Comparison of ENCODE assay signal across 8 mouse cellular contexts in the genomic region with DNA sequence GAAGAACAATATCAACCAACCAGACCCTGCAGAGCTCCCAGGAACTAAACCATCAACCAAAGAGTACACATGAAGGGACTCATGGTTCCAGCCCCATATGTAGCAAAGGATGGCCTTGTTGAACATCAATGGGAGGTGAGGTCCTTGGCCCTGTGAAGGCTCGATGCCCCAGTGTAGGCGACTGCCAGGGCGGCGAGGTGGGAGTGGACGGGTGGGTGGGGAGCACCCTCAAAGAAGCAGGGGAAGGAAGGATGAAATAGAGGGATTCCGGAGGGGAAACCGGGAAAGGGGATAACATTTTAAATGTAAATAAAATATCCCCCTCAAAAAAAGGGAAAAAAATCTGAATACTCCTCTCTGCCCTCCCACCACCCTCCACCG. TPM values are rescaled to one million over a fixed set of nuclear protein-coding genes. Genes with fewer than 3 reads are reported as not detected.
DNase-seq lines count a peak whose midpoint lies in the region; ATAC-seq lines count a peak whose summit lies in the region.

No protein-coding gene starts in this region.

- H3K27ac ChIP-seq in limb, embryonic 10.5 days: peak overlapping the region; percentile 98
- H3K27ac ChIP-seq in stomach, embryonic 14.5 days (ENCODE audit: low read length): peak overlapping the region; percentile 86; the same call in 1 of the 2 replicates

- peak overlapping the region; percentile 71 for H3K4me3 ChIP-seq in limb, embryonic 10.5 days
- peak overlapping the region; percentile 48 for H3K4me3 ChIP-seq in stomach, embryonic 14.5 days (ENCODE audit: low read depth, low read length)

- peak overlapping the region; percentile 90 for H3K4me2 ChIP-seq in stomach, embryonic 14.5 days (replicated peaks; ENCODE audit: low read depth, low read length)

- H3K9me3 ChIP-seq in limb, embryonic 10.5 days (replicated peaks): no peaks in the 10 kb centered on the region
- no peaks in the 10 kb centered on the region for H3K9me3 ChIP-seq in stomach, embryonic 14.5 days (ENCODE audit: control insufficient read depth, low read depth, low read length)

- peaks cover 5% of the 10 kb centered on the region; the same call in 1 of the 2 replicates for H3K36me3 ChIP-seq in limb, embryonic 10.5 days
- no peaks in the 10 kb centered on the region for H3K36me3 ChIP-seq in stomach, embryonic 14.5 days (ENCODE audit: control insufficient read depth, insufficient read depth, low read length)

- H3K4me1 ChIP-seq in limb, embryonic 10.5 days: peaks cover 10% of the 10 kb centered on the region
- 0 out of 2 replicates have a peak, but pooled peaks cover 4% of the 10 kb centered on the region for H3K4me1 ChIP-seq in stomach, embryonic 14.5 days (ENCODE audit: control insufficient read depth, insufficient read depth, low read length)

- 7% methylated on average over 8 of the region's 8 CpGs for WGBS in limb, embryonic 10.5 days
- WGBS in stomach, embryonic 14.5 days: 3% methylated on average over 8 of the region's 8 CpGs

- no peak for ATAC-seq in stomach, embryonic 14.5 days (ENCODE audit: insufficient number of reproducible peaks, insufficient read depth, low FRiP score, low read depth)

- peak overlapping the region; percentile 63 for H3K9ac ChIP-seq in stomach, embryonic 14.5 days (replicated peaks; ENCODE audit: low read depth, low read length)

- DNase-seq in gastrocnemius, postnatal 10 days: peak; percentile 11
- no peak for DNase-seq in gastrocnemius, postnatal 25 days
- DNase-seq in spleen, postnatal 10 days (ENCODE audit: low spot score in 2 of 2): peak; percentile 29
- DNase-seq in spleen, adult 12 weeks (ENCODE audit: low spot score): no peak
- no peak for DNase-seq in limb, embryonic 10.5 days (ENCODE audit: low spot score)
- no peak for DNase-seq in thymus, adult 18-20 months
- no peak for DNase-seq in layer of hippocampus, postnatal 36 days

- no peaks in the 10 kb centered on the region for H3K27me3 ChIP-seq in limb, embryonic 10.5 days (ENCODE audit: low read depth, poor library complexity, severe bottlenecking)
- no peaks in the 10 kb centered on the region for H3K27me3 ChIP-seq in stomach, embryonic 14.5 days (ENCODE audit: control insufficient read depth, insufficient read depth, low read length)

RNA-seq across cellular contexts. Expression of gene Tbce, which starts 0.5 kb away (rescaled TPM):
- 10 to 100 TPM; 23.6 to 32.4 TPM for total RNA-seq in gastrocnemius, postnatal 10 days (2021)
- total RNA-seq in gastrocnemius, postnatal 25 days (2021): 10 to 100 TPM; 16.8 to 20.2 TPM
- 48.2 and 54.3 TPM in 2 replicates for polyA plus RNA-seq in limb, embryonic 10.5 days (2016; fragmentation: Nextera tagmentation; extraction: Ambion mirVana)
- polyA plus RNA-seq in stomach, embryonic 14.5 days (2014; fragmentation: Nextera tagmentation; extraction: Ambion mirVana): 70.4 and 74.4 TPM in 2 replicates
- 10 to 100 TPM; 72.7 to 79.5 TPM for total RNA-seq in layer of hippocampus, postnatal 36 days (2021)

RNA-seq across cellular contexts. Expression of gene Arid4b, which starts 24.1 kb away (rescaled TPM):
- total RNA-seq in gastrocnemius, postnatal 10 days (2021): 10 to 100 TPM; 15.5 to 22.0 TPM
- total RNA-seq in gastrocnemius, postnatal 25 days (2021): 10 to 100 TPM; 12.0 to 12.5 TPM
- 63.3 and 80.1 TPM in 2 replicates for polyA plus RNA-seq in limb, embryonic 10.5 days (2016; fragmentation: Nextera tagmentation; extraction: Ambion mirVana)
- 77.6 and 79.2 TPM in 2 replicates for polyA plus RNA-seq in stomach, embryonic 14.5 days (2014; fragmentation: Nextera tagmentation; extraction: Ambion mirVana)
- 10 to 100 TPM; 49.9 to 56.4 TPM for total RNA-seq in layer of hippocampus, postnatal 36 days (2021)

RNA-seq across cellular contexts. Expression of gene Ggps1, which starts 24.4 kb away (rescaled TPM):
- total RNA-seq in gastrocnemius, postnatal 10 days (2021): 10 to 100 TPM; 20.4 to 21.7 TPM
- total RNA-seq in gastrocnemius, postnatal 25 days (2021): 10 to 100 TPM; 10.4 to 12.6 TPM
- polyA plus RNA-seq in limb, embryonic 10.5 days (2016; fragmentation: Nextera tagmentation; extraction: Ambion mirVana): 52.4 and 53.9 TPM in 2 replicates
- 56.3 and 61.4 TPM in 2 replicates for polyA plus RNA-seq in stomach, embryonic 14.5 days (2014; fragmentation: Nextera tagmentation; extraction: Ambion mirVana)
- total RNA-seq in layer of hippocampus, postnatal 36 days (2021): 10 to 100 TPM; 59.3 to 62.8 TPM

Comparison
In these comparisons a context has a peak if more than half of its experiments do, and no peak if none do; other contexts are left out.
1. DNase-seq: peak in gastrocnemius, postnatal 10 days (single experiment) and spleen, postnatal 10 days (2 of 2); none in gastrocnemius, postnatal 25 days (single experiment), spleen, adult 12 weeks (single experiment), limb, embryonic 10.5 days (single experiment), thymus, adult 18-20 months (0 of 2) and layer of hippocampus, postnatal 36 days (0 of 2).